Mouse (Mus musculus): ENCODE measurements around the gene Flrt1. TPM values are rescaled to one million over a fixed set of nuclear protein-coding genes. Genes with fewer than 3 reads are reported as not detected.

Flrt1 gene
- total and polyA plus RNA-seq, 2 experiments from 2014 or later: 8.8 to 11.3 TPM

DNA sequence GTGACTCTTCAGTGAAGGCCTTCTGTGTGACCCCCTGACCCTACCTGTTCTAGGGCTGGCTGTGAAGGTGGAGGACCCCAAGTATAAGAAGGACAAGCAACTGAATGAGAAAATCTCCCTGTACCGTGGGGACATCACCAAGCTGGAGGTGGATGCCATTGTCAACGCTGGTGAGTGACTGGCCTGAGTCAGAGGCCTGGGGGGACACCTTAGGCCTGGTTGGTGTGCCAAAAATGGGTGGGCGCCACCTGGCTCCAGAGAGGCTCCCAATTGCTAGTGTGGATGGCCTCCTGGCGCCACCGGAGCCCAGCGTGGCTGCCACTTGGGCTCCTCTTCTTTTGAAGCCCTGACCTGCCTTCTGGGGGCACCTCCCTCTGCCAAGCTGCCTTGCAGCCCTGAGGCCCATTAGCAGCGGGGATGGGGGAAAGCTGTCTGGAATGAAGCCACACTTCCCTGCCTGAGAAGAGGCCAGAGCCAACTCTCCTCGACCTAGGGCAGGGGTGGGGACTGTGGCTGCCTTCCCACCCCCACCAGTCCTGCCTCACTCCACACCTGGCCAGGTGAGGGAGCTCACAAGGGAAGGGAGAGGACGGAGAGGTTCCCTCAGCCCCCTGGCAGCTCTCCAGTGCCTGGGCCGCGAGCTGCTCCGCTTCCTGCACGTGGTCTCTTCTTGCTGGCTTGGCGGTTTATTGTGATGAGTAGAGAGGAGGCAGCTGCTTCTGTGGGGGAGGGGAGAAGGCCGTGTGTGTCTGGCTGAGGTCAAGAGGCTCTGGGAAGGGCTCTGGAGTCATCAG lies 39.3 kb downstream of the Flrt1 start:
- WGBS: 20% methylated on average over 15 of the region's 15 CpGs

DNA sequence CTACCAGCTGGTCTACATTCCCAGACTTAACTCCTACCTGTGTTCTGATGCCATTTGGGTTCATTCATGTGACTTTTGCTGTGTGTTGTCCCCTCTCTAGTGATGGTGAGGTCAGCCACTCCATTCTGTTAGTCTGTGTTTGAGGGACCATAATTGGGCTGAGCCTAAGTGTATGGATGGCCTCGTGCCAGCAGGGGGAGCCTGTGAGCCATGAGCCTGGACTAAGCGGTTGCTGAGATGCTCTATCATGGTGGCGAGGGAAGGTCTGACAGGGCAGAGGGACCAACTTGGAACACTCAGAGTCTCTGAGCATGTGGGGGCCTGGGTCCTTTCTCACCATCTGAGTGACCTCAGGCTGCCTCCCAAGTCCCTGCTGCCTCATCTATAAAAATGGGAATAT lies 41.0 kb downstream of the Flrt1 start:
- 2% methylated on average over 3 of the region's 3 CpGs for WGBS
- DNase-seq (peak; percentile 90), ATAC-seq (peak; percentile 83)
- Histone ChIP-seq H3K4me2 (ENCODE audit: low read depth) (no peak overlapping the region), H3K4me3 (ENCODE audit: low read depth, low read length) (no peak overlapping the region), H3K9ac (no peak overlapping the region), H3K27me3 (ENCODE audit: insufficient read depth, low read length) (no peaks in the 10 kb centered on the region), H3K36me3 (ENCODE audit: insufficient read depth) (no peaks in the 10 kb centered on the region), H3K4me1 (ENCODE audit: insufficient read depth) (peaks cover 19% of the 10 kb centered on the region), H3K9me3 (ENCODE audit: low read length) (no peaks in the 10 kb centered on the region), H3K27ac (ENCODE audit: low read depth, low read length) (no peak overlapping the region)
- peak; percentile 100 for TF ChIP-seq CTCF (IDR thresholded peaks at IDR 0.05; ENCODE audit: low read depth)

More for the DNA sequence above, 39.3 kb downstream of the Flrt1 start:
- Histone ChIP-seq H3K4me1 (ENCODE audit: insufficient read depth) (peaks cover 23% of the 10 kb centered on the region), H3K9ac (peak overlapping the region; percentile 18; the same call in 1 of the 2 replicates), H3K4me3 (ENCODE audit: low read depth, low read length) (no peak overlapping the region), H3K27ac (ENCODE audit: low read depth, low read length) (no peak overlapping the region), H3K4me2 (ENCODE audit: low read depth) (no peak overlapping the region), H3K27me3 (ENCODE audit: insufficient read depth, low read length) (no peaks in the 10 kb centered on the region), H3K9me3 (ENCODE audit: low read length) (no peaks in the 10 kb centered on the region), H3K36me3 (ENCODE audit: insufficient read depth) (no peaks in the 10 kb centered on the region)
- ATAC-seq: no peak
- TF ChIP-seq CTCF (IDR thresholded peaks at IDR 0.05; ENCODE audit: low read depth): no peak
- peak; percentile 44 for DNase-seq

DNA sequence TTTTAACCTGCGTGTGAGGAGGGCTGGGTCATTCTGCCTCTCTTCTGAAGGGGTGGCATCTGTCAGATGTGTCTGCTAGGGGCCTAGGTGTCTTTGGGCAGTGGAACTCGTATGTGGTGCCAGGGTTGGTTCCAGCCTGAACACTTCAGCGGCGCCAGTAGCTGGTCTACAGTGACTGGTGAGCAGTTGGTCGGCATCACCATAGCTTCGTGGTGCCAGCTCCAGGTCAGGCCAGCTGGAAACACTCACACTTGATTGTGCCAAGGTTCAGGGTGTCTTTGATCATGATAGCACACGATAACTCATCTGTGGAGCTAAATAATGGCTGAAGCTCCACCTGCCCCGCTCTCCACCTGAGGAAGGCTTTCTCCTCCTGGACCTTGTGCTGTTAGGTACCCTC lies 42.6 kb downstream of the Flrt1 start:
- 84% methylated on average over 8 of the region's 8 CpGs for WGBS
- no peak overlapping the region for H3K9ac ChIP-seq
- no peaks in the 10 kb centered on the region for H3K27me3 ChIP-seq (ENCODE audit: insufficient read depth, low read length)
- no peak for ATAC-seq
- DNase-seq: no peak
- H3K27ac ChIP-seq (ENCODE audit: low read depth, low read length): no peak overlapping the region
- TF ChIP-seq CTCF (IDR thresholded peaks at IDR 0.05; ENCODE audit: low read depth): no peak
- H3K9me3 ChIP-seq (ENCODE audit: low read length): no peaks in the 10 kb centered on the region
- no peak overlapping the region for H3K4me3 ChIP-seq (ENCODE audit: low read depth, low read length)
- no peaks in the 10 kb centered on the region for H3K36me3 ChIP-seq (ENCODE audit: insufficient read depth)
- peaks cover 9% of the 10 kb centered on the region; the same call in 1 of the 2 replicates for H3K4me1 ChIP-seq (ENCODE audit: insufficient read depth)
- no peak overlapping the region for H3K4me2 ChIP-seq (ENCODE audit: low read depth)

DNA sequence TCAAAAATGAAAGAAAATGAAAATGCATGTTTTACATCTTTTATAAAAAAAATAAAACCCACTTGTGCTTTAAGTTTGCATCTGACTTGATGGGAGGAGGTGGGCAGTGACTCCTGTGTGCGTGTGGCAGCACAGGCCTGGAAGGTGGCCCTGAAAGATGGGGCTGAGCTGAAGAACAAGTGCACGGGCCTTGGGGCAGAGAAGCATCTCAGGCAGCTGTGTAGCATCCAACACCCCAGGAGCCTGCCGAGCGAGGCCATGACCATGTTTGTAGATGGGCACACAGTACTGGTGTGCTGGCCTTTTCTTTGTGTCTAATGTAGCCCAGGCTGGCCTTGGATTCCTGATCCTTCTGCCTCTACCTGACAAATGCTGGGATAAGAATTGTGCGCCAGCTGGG lies 43.4 kb downstream of the Flrt1 start:
- H3K36me3 ChIP-seq (ENCODE audit: insufficient read depth): no peaks in the 10 kb centered on the region
- no peaks in the 10 kb centered on the region for H3K9me3 ChIP-seq (ENCODE audit: low read length)
- ATAC-seq (no peak), DNase-seq (no peak)
- WGBS: 94% methylated on average over 5 of the region's 5 CpGs
- no peak overlapping the region for H3K4me2 ChIP-seq (ENCODE audit: low read depth)
- H3K27me3 ChIP-seq (ENCODE audit: insufficient read depth, low read length): no peaks in the 10 kb centered on the region
- H3K4me1 ChIP-seq (ENCODE audit: insufficient read depth): peaks cover 9% of the 10 kb centered on the region
- TF ChIP-seq CTCF (IDR thresholded peaks at IDR 0.05; ENCODE audit: low read depth): no peak
- H3K27ac ChIP-seq (ENCODE audit: low read depth, low read length): no peak overlapping the region
- no peak overlapping the region for H3K9ac ChIP-seq
- H3K4me3 ChIP-seq (ENCODE audit: low read depth, low read length): no peak overlapping the region

DNA sequence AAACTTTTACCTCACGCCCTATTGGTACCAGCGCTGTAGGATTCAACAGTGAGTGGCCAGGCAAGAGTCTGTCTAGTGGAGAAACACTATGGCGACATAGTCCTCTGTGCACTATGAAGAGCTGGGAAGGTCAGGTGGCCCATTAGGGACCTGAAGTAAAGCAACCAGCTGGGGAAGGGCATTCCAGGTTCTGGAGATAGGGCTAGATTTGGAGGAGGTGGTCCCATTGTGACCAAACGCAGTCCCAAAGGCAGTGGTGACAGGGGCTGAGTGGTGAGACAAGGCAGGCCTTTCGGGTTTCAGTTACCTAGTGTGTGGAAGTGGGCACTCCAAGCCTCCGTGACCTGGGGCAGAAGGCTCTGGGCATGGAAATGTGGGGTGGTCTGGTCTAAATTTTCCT lies 47.0 kb downstream of the Flrt1 start:
- no peak overlapping the region for H3K4me2 ChIP-seq (ENCODE audit: low read depth)
- no peak for TF ChIP-seq CTCF (IDR thresholded peaks at IDR 0.05; ENCODE audit: low read depth)

DNA sequence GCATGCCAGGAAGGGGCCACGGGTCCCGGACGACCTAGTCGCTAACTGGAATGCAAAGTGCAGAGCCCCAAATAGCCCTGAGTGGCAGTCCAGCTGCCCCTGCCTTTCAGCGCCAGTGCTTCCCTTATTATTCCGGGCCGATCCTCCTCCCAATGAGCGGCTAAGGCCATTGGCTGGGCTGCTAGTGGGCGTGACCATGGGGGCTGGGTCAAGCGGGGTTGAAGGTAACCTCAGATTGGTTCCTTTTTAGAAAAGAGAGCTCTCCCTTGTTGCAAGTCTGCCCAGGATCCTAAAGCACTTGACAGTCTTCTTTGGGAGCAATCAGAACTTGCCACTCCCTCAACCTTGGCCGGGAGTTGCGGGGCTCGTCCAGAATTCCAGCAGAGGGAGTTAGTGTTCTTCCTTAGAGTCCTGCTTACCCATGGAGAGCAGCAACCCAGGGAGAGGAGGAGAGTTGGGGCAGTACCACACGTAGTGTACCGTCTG lies 47.8 kb downstream of the Flrt1 start:
- H3K9me3 ChIP-seq (ENCODE audit: low read length): no peaks in the 10 kb centered on the region
- H3K4me1 ChIP-seq (ENCODE audit: insufficient read depth): peaks cover 5% of the 10 kb centered on the region
- ATAC-seq (peak; percentile 59), DNase-seq (peak; percentile 64)
- no peaks in the 10 kb centered on the region for H3K36me3 ChIP-seq (ENCODE audit: insufficient read depth)
- peak; percentile 56 for TF ChIP-seq CTCF (IDR thresholded peaks at IDR 0.05; ENCODE audit: low read depth)
- H3K27ac ChIP-seq (ENCODE audit: low read depth, low read length): no peak overlapping the region
- no peaks in the 10 kb centered on the region for H3K27me3 ChIP-seq (ENCODE audit: insufficient read depth, low read length)
- H3K9ac ChIP-seq: no peak overlapping the region; the same call in 1 of the 2 replicates
- WGBS: under 1% methylated on average over 15 of the region's 15 CpGs
- H3K4me3 ChIP-seq (ENCODE audit: low read depth, low read length): peak overlapping the region; percentile 57
- H3K4me2 ChIP-seq (ENCODE audit: low read depth): peak overlapping the region; percentile 100

More for the DNA sequence above, 47.0 kb downstream of the Flrt1 start:
- ATAC-seq (no peak), DNase-seq (no peak)
- Histone ChIP-seq H3K27ac (ENCODE audit: low read depth, low read length) (no peak overlapping the region), H3K4me1 (ENCODE audit: insufficient read depth) (peaks cover 5% of the 10 kb centered on the region), H3K36me3 (ENCODE audit: insufficient read depth) (no peaks in the 10 kb centered on the region), H3K27me3 (ENCODE audit: insufficient read depth, low read length) (no peaks in the 10 kb centered on the region), H3K9ac (no peak overlapping the region), H3K4me3 (ENCODE audit: low read depth, low read length) (no peak overlapping the region), H3K9me3 (ENCODE audit: low read length) (no peaks in the 10 kb centered on the region)
- WGBS: 58% methylated on average over 6 of the region's 6 CpGs

DNA sequence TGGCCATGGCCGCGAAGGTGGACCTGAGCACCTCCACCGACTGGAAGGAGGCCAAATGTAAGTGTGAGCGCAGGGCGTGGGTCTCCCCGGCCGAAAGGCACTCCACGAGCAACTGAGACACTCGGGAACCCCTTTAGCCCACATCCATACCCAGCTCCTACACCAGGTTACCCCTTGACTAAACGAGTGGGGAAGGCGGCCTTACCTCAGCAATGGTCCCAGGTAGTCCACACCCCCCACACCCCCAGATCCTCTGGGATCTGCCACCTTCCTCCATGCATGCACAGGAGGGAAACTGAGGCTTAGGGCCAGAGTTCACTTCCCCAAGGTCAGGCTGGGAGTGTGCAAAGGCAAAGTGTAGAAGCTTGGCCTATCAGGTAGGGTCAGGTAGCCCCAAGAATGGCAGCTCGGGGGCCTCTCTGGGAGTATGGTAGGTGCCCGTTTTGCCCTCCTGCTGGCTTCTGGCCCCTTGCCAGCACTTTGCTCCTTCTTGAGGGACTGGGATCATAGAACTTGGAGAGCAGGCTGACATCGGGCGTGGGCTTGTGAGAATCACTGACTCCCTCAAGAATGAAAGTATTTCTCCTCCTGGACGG lies 48.3 kb downstream of the Flrt1 start:
- Histone ChIP-seq H3K4me2 (ENCODE audit: low read depth) (peak overlapping the region; percentile 100), H3K9me3 (ENCODE audit: low read length) (no peaks in the 10 kb centered on the region), H3K4me3 (ENCODE audit: low read depth, low read length) (peak overlapping the region; percentile 57), H3K9ac (peak overlapping the region; percentile 48), H3K27me3 (ENCODE audit: insufficient read depth, low read length) (no peaks in the 10 kb centered on the region), H3K27ac (ENCODE audit: low read depth, low read length) (no peak overlapping the region), H3K4me1 (ENCODE audit: insufficient read depth) (peaks cover 5% of the 10 kb centered on the region), H3K36me3 (ENCODE audit: insufficient read depth) (no peaks in the 10 kb centered on the region)
- peak; percentile 10; the same call in 1 of the 2 replicates for ATAC-seq
- no peak for DNase-seq
- WGBS: 5% methylated on average over 16 of the region's 16 CpGs
- TF ChIP-seq CTCF (IDR thresholded peaks at IDR 0.05; ENCODE audit: low read depth): no peak

Measured in forebrain, postnatal 0 days (tissue).